Mouse (Mus musculus): ENCODE measurements at regions not wholly inside any gene's neighbourhood (a gene's known extent, or its start where the extent isn't known, plus 50 kb on each side); places are given as distances from the start of the nearest gene placed in this dataset.
A peak's percentile ranks its signal among the peaks of the same experiment; 100 is the strongest.

DNA sequence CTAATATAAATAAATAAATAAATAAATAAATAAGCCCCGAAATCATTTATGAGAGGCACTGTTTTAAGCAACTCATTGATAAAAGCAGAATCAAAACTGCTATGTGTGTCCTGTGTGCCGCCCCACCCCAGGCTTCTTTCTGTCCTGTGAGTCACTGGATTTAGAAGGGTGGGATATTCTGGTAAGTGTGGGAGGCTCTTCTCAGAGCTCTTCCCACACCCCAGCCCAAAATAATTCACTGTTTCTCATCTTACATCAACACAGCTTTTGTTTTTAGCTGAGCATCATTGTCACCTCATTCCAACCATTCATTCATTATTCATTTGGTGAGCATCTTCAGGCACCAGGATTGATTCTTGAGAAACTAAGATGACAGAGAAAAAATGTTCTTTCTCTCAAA, 118.4 kb downstream of the Barx2 start:
- DNase-seq (ENCODE audit: low spot score in 2 of 2), result peak; percentile 4 to 91
- intact Hi-C loops (cut with DNase I), result loop anchor here (5.0 kb wide), 2 partner anchors 62 to 117 kb away; partner anchors contain the start of gene Barx2

- intact Hi-C loops (cut with DNase I), result no loop called here
- DNase-seq (ENCODE audit: low spot score in 2 of 2), result no peak
These were observed 137.3 kb downstream of the Barx2 start for GRCm38 (mm10) chr9:31775956-31776355.

DNA sequence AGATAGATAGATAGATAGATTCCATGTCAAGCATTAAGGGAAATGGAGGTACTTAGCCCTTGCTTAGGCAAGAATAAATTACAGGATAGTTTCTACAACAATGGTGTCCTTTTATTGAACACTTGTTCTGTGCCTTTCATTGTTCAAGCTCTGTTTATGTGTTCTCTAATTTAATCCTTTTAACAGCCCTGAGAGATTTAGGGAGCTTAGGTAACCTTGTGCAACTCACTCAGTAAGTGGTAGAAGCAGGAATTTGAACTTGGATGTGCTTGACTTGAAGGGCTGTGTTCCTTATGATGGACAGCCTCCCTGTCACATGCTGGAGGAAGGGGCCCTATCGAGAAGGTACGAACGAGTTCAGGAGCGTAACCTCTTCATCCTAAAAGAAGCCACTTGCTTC, 147.9 kb downstream of the Barx2 start:
- DNase-seq (ENCODE audit: low spot score in 2 of 2), result no peak
- intact Hi-C loops (cut with DNase I), result no loop called here

- intact Hi-C loops (cut with DNase I), result no loop called here
These were observed 155.2 kb downstream of the Barx2 start for GRCm38 (mm10) chr9:31757894-31758561.

GRCm38 (mm10) chr9:31730443-31730842, 182.8 kb downstream of the Barx2 start:
- peak in 1 of 2 experiments; percentile 23 for DNase-seq (ENCODE audit: low spot score in 2 of 2)

More at GRCm38 (mm10) chr9:31757894-31758561, 155.2 kb downstream of the Barx2 start:
- DNase-seq (ENCODE audit: low spot score in 2 of 2), result no peak

GRCm38 (mm10) chr9:31719309-31719708, 194.0 kb downstream of the Barx2 start:
- intact Hi-C loops (cut with DNase I), result no loop called here
- DNase-seq (ENCODE audit: low spot score in 2 of 2), result no peak

More at GRCm38 (mm10) chr9:31730443-31730842, 182.8 kb downstream of the Barx2 start:
- intact Hi-C loops (cut with DNase I), result no loop called here

GRCm38 (mm10) chr9:31710022-31710421, 203.2 kb downstream of the Barx2 start:
- intact Hi-C loops (cut with DNase I), result no loop called here

DNA sequence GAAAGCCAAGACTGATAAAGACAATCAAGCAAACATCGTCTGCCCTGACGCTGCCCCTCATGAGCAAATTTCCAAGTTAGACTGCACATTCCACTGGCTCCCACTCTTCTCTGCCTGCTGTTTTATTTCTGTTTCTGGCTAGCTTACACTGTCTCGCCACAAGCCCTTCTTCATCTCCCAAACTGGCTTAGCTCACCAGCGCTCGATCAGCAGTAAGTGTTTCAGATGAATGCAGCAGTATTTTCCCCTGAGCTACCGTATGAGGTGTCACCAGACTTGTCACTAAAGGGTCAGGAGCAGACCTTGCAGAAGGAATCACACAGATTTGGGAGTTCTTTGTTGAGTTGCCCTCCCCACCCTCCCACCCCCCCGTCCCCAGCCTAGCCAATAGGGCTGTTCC, 206.6 kb downstream of the Barx2 start:
- peak in 1 of 2 experiments; percentile 8 for DNase-seq (ENCODE audit: low spot score in 2 of 2)
- intact Hi-C loops (cut with DNase I), result no loop called here

More at GRCm38 (mm10) chr9:31710022-31710421, 203.2 kb downstream of the Barx2 start:
- DNase-seq (ENCODE audit: low spot score in 2 of 2), result no peak

GRCm38 (mm10) chr9:31690921-31691475, 222.3 kb downstream of the Barx2 start:
- DNase-seq (ENCODE audit: low spot score in 2 of 2), result no peak
- intact Hi-C loops (cut with DNase I), result no loop called here

GRCm38 (mm10) chr9:31688398-31688705, 224.1 kb upstream of the Tmem45b start:
- intact Hi-C loops (cut with DNase I), result no loop called here
- DNase-seq (ENCODE audit: low spot score in 2 of 2), result no peak

DNA sequence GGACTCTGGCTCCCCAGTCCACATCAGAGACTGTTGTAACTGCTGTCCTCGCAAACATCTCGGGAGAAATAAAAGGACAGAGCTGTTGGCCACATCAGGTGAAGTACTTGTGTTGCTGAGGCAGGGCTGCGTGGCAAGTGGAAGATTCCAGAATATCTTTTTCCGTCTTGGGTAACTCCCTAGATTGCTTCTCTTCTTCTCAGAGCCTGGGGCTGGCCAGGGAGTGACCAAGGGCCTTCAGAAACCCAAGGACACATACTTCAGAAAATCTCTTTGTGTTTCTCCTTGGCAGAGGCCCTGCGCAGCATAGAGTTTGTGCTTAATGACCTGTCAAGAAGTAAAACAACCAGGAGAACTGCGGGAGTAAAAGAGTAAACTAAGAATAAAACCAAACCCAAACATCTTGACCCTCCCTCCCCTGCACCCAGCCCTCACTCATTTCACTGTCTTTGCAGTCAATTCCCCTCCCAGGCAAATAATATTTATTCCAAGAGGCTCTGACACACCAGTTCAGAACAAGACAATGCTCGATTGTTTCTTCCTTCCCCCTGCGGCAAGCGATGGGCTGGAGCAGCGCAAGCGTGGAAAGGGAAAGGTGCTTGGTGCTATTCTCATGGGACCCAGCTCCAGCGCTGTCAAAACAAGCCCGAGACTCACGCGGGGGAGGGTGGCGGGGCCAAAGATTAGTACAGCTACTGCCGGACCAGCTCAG, 223.6 kb upstream of the Tmem45b start:
- intact Hi-C loops (cut with DNase I), result no loop called here
- no peak for DNase-seq (ENCODE audit: low spot score in 2 of 2)

GRCm38 (mm10) chr9:31686466-31686865, 222.2 kb upstream of the Tmem45b start:
- no peak for DNase-seq (ENCODE audit: low spot score in 2 of 2)
- intact Hi-C loops (cut with DNase I), result no loop called here

GRCm38 (mm10) chr9:31684812-31685188, 220.5 kb upstream of the Tmem45b start:
- intact Hi-C loops (cut with DNase I), result no loop called here

GRCm38 (mm10) chr9:31684099-31684811, 220.0 kb upstream of the Tmem45b start:
- no peak for DNase-seq (ENCODE audit: low spot score in 2 of 2)
- intact Hi-C loops (cut with DNase I), result no loop called here

More at GRCm38 (mm10) chr9:31684812-31685188, 220.5 kb upstream of the Tmem45b start:
- no peak for DNase-seq (ENCODE audit: low spot score in 2 of 2)

GRCm38 (mm10) chr9:31683302-31684081, 219.2 kb upstream of the Tmem45b start:
- DNase-seq (ENCODE audit: low spot score in 2 of 2), result no peak
- intact Hi-C loops (cut with DNase I), result no loop called here

DNA sequence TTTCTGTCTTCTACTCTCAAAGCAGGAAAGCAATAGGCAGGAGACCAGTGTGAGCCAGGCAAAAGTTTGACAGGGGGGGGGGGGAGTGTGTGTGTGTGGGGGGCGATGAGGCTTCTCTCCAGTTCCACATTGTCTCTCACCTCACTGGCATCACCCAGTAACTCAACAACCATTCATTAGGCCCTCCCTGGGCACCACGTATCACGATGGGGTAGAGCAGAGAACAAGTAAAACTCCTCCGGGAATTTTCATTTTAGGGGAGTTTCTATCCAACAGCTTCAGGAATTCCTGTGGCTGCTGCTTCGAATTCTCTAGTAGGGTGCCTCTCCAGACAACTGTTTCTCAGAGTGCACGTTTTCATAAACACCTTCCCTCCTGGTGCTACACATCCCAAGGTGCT, 218.6 kb upstream of the Tmem45b start:
- no peak for DNase-seq (ENCODE audit: low spot score in 2 of 2)
- intact Hi-C loops (cut with DNase I), result no loop called here

DNA sequence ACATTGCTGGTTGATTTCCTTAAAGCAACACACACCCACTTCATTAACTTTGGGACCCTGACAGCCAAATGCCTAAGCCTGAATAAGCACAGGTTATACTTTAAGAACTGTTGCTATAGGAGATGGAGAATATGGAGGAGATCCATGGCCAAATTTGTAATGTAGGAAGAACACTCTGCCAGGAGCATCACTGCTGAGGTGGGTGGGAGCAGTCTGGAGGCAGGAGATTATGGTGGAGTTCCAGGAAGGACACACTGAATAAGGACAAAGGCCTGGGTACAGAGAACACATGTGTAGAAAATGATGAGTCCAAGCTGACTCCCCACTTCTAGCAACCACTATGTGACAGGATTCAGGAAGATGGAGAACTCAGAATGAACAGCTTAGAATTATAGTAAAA, 212.9 kb upstream of the Tmem45b start:
- DNase-seq (ENCODE audit: low spot score in 2 of 2), result peak in 1 of 2 experiments; percentile 82
- intact Hi-C loops (cut with DNase I), result no loop called here

DNA sequence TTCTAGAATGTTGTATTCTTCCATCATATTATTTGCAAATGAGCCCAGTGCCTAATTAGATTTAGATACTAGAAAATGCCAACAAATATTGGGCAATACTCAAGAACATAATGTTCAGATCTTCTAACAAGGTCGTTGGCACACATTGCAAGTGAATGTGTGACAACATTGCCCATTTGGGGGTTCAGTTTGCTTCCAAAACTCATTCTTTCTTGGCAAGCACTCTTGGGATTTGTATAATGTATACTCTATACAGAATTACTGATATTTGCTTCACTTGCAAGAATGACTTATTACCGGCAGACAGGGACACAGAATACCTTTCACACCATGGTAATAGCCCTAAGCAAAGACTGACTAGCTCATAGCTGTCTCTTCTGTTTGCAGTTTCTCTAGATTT, 194.8 kb upstream of the Tmem45b start:
- DNase-seq (ENCODE audit: low spot score in 2 of 2), result no peak
- intact Hi-C loops (cut with DNase I), result no loop called here

- DNase-seq (ENCODE audit: low spot score in 2 of 2), result no peak
- intact Hi-C loops (cut with DNase I), result no loop called here
These were observed 193.3 kb upstream of the Tmem45b start for GRCm38 (mm10) chr9:31657612-31658011.

- intact Hi-C loops (cut with DNase I), result no loop called here
- DNase-seq (ENCODE audit: low spot score in 2 of 2), result no peak
These were observed 192.4 kb upstream of the Tmem45b start for GRCm38 (mm10) chr9:31656676-31657075.
